Mouse (Mus musculus): Measurements from ENCODE around the gene Akt3.

The Akt3 gene

DNA sequence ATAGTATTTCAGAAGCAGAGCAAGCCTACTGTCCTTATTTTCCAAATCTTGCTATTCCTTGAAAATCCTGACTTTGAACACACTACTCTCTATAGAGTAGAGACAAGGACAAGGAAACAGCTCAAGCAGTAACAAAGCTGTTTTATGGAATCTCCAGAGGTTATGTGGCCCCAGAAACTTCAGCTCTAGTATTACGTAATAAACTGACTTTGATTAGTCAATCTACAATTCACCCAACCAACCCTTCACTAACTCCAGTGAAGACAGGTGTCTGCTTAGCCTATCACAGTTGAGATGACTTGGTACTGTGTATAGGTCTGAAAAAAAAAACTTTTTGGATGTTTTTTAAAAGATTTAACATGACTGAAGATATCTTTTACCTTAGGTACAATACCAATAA lies 67.6 kb downstream of the Akt3 start:
- no peak for DNase-seq (ENCODE audit: low read depth in 1 of 2, low spot score in 2 of 2)

DNA sequence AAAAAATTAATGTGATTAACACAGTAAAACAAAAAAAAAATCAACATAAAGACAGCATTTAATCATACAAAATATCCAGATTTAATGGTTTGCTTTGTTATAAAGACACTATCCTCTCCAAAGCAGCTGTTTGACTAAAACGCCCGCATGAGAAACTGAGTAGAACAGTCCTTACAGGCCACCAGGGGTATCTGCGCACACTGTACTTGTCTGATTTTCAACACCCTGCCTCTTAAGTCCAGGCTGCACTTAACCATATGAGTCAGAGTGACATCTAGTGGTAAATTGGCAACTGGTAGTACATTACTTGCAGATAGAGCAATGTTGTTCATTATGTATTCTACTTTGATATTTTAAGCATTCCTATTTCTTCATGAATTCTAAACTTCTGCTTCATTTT lies 69.3 kb downstream of the Akt3 start:
- no peak for DNase-seq (ENCODE audit: low read depth in 1 of 2, low spot score in 2 of 2)

DNA sequence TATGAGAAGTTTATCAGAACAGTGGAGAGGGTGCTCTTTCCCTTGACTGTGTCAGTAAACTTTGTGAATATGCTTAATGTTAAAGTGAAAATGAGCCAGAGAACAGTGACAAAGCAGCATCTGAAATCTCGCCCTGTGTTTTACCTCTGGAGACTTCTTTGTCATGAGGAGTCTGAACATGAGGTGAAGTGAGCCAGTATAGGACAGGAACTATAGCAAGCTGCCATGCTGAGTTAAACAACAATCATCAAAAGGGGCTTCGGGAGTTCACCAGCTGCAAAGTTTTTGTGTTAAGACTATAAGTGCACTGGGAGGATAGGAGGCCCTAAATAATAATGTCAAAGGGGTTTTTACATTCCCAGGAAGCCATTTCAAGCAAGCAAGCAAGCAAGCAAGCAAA lies 71.3 kb downstream of the Akt3 start:
- no peak for DNase-seq (ENCODE audit: low read depth in 1 of 2, low spot score in 2 of 2)

GRCm38 (mm10) chr1:177179635-177180034 lies 78.4 kb downstream of the Akt3 start:
- DNase-seq (ENCODE audit: low read depth in 1 of 2, low spot score in 2 of 2): no peak

DNA sequence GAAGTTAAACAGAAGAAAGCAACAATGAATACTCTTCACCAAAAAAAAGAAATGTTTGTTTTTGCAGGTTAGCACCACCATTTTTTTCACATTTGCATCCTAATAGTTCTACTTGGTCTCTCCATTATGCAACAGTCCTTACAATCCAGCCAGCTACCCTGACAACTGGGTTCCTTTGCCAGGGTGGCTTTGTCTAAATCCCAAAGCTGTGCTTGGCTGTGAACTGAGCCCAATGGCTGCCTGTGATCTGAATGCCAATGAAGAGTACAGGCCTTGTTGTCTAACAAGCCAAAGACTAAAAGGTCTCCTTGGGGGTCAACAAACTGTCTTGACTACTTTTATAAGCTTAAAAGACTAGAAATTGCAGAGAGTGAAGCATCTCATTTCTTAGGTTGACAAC lies 82.6 kb downstream of the Akt3 start:
- DNase-seq (ENCODE audit: low read depth in 1 of 2, low spot score in 2 of 2): no peak

GRCm38 (mm10) chr1:177171300-177171699 lies 86.7 kb downstream of the Akt3 start:
- no peak for DNase-seq (ENCODE audit: low read depth in 1 of 2, low spot score in 2 of 2)

DNA sequence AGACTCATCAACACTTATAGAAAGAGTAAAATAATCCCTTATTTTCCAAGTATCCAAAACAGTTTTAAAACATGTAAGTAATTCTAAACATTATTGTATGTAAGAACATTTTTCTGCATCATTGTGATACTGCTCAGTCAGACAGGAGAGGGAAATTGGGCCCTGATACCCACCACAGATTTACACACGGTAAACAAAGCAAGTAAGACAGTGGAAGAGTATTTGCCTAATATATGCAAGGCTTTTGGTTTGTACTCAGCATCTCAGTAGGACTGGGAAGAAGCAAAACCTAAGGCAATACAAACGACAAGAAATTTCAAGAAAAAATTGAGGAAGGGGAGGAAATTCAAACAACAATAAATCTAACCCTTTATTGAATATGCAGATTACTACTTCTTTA lies 92.2 kb downstream of the Akt3 start:
- DNase-seq (ENCODE audit: low read depth in 1 of 2, low spot score in 2 of 2): no peak

DNA sequence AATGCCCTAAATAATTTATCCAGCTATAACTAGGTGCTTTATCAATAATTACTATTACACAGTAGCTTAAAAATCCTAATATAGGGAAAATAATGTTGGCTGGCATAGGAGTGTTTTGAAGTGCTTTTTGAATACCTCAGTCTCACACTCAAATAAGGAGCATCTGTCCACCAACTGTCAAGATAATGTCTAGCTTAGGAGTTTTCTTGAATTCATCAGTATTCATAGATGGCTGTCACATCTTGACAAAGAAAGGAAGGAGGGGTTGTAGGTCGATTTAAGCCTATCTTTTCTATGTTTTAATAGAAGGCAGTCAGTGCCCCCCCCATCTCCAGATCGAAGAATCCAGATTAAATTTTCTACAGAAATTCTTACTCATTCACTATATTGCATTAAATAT lies 92.7 kb downstream of the Akt3 start:
- DNase-seq (ENCODE audit: low read depth in 1 of 2, low spot score in 2 of 2): no peak

- DNase-seq (ENCODE audit: low read depth in 1 of 2, low spot score in 2 of 2): no peak
These were observed 107.5 kb downstream of the Akt3 start for GRCm38 (mm10) chr1:177150344-177151021.

DNA sequence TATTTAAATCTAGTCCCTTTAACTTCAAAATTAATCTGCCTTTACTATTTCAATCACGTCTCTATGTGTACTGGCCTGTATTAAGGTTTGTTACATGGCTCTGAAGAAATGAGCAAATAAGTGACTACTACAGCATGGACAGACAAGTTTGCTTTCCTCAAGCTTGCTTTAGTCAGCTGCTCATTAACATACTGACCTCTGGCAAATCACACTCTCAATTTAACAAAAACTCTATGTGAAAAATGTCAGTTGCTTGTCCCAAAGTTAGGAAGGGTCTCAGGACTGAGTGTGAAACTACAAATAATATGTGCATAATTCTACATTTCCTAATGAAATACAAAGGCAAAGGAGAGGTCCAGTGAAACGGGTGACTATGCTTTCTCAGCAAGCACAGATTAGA lies 109.3 kb downstream of the Akt3 start:
- DNase-seq (ENCODE audit: low read depth in 1 of 2, low spot score in 2 of 2): no peak

- no peak for DNase-seq (ENCODE audit: low read depth in 1 of 2, low spot score in 2 of 2)
These were observed 116.5 kb downstream of the Akt3 start for GRCm38 (mm10) chr1:177141468-177141867.

DNA sequence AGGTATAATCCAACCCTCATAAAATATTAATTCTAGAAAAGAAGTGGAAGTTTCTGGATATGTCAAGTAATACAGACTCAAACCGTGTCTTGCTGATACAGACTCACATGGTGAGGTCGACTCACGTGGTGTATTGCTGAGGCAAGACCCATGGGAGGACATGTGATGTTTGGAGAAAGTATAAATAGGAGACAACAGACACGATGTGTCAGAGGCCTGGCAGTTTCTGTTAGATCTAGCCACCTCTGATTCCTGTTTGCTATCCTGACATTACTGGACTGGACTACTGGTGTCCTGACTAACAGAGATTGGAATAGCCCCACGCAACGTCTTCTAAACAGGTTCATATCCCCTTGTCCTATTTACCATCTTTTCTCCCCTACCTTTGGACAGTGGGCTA lies 118.4 kb downstream of the Akt3 start:
- no peak for DNase-seq (ENCODE audit: low read depth in 1 of 2, low spot score in 2 of 2)

GRCm38 (mm10) chr1:177131458-177131857 lies 126.5 kb downstream of the Akt3 start:
- DNase-seq (ENCODE audit: low read depth in 1 of 2, low spot score in 2 of 2): no peak

DNA sequence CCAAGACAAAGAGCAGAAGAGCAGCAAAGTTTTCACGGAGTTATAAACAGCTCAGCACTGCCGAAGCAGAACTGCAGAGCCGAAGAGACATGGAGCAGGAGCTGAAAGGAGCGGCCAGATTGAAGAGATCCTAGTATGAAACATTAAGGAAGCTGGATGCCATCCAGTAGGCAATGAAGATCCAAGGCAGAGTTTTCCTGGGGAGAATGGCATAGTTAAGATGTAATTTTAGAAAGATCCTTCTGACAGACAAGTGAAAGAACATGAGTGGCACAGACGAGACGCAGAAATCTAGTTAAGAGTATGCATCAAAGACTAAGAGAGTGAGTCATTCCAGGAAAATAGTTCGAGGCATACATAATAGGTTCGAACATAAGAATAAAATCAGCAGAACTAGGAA lies 131.3 kb downstream of the Akt3 start:
- DNase-seq (ENCODE audit: low read depth in 1 of 2, low spot score in 2 of 2): no peak

- no peak for DNase-seq (ENCODE audit: low read depth in 1 of 2, low spot score in 2 of 2)
These were observed 147.2 kb downstream of the Akt3 start for GRCm38 (mm10) chr1:177110665-177111271.

GRCm38 (mm10) chr1:177090465-177090864 lies 167.5 kb downstream of the Akt3 start:
- no peak for DNase-seq (ENCODE audit: low read depth in 1 of 2, low spot score in 2 of 2)

GRCm38 (mm10) chr1:177089515-177089914 lies 168.5 kb downstream of the Akt3 start:
- no peak for DNase-seq (ENCODE audit: low read depth in 1 of 2, low spot score in 2 of 2)

- no peak for DNase-seq (ENCODE audit: low read depth in 1 of 2, low spot score in 2 of 2)
These were observed 169.0 kb downstream of the Akt3 start for GRCm38 (mm10) chr1:177089048-177089447.

DNA sequence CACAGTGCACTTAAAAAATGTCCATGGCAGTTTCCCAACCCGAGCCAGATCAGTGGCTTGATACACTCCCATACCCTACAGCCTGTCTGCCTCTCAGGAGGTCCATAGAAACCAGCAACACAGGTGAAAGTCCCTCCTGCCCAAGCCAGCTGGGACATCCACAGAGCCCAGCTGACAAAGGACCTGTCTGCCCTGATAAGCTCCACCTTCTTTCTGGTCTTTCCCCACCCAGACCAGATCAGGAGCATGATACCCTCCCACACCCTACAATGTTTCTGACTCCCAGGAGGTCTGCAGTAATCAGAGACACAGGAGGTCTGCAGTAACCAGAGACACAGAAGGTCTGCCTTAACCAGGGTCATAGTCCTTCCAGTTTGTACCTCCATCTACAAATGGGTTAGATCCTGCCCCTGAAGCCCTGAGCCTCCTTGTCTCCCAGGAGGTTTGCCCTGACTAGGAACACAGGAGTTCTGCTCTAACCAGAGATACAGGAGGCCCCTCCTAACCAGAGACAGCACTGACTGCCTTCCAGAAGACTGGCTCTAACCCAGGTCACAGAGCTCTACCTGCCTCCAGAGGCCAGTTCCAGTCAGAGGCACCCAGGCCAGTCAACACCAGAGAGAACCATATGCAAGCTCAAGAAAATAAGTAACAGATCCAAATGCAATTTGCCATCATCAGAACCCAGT lies 175.9 kb downstream of the Akt3 start:
- no peak for DNase-seq (ENCODE audit: low read depth in 1 of 2, low spot score in 2 of 2)

GRCm38 (mm10) chr1:177069161-177069560 lies 188.8 kb downstream of the Akt3 start:
- DNase-seq (ENCODE audit: low read depth in 1 of 2, low spot score in 2 of 2): no peak

GRCm38 (mm10) chr1:177067123-177067646 lies 190.8 kb downstream of the Akt3 start:
- no peak for DNase-seq (ENCODE audit: low read depth in 1 of 2, low spot score in 2 of 2)

- DNase-seq (ENCODE audit: low read depth in 1 of 2, low spot score in 2 of 2): no peak
These were observed 192.3 kb downstream of the Akt3 start for GRCm38 (mm10) chr1:177065732-177066131.

Data from monocyte, adult 2 months (primary cell).